Mouse (Mus musculus) fat pad, adult 2 months (tissue): ENCODE data around the gene Prx.

Source experiments
- DNase-seq: peaks from one replicate; pipeline ENCODE4 v3.0.0-alpha.2; 2011; ENCODE audit warnings: low read depth, low spot score; ENCODE audit errors: extremely low read depth

The Prx gene

DNA sequence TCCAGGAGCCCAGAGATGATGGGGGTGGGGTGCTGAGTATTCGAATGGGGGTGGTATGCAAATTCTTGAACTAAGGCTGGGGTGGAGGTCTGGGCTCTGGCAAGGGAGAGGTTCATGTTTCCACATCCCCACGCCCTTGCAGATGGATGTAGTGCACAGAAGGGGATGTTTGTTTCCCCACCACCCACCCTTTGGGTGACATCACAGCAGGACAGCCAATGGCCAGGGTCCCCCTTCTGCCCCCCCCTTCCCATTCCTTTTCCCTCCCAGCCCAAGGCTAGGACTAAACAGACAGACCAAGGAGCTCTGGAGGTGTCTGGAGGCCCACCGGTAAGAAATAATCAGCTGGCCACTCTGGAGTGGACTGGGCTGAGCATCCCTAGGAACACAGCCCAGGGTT is at the start of gene Prx:
Prx (plus strand) TSS at position 289 of the 400 bp plus-strand sequence.
- no peak for DNase-seq

DNA sequence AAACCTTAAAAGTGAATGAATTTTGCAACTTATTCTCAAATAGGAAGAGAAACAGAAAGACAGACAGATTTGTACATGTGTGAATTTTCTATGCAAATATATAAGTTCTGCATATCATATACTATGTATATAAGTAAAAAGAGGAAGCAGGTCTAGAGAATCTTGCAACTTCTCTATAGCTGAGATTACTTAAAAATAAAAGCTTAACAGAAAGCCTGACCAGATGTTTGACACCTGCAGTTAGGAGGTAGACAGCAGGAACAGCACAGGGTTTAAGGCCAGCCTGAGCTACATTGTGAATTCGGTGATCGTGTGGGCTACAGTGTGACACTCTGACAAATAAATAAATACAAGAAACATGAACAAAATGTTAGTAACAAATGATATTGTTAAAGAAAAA is 47.8 kb upstream of the Prx start:
- no peak for DNase-seq

DNA sequence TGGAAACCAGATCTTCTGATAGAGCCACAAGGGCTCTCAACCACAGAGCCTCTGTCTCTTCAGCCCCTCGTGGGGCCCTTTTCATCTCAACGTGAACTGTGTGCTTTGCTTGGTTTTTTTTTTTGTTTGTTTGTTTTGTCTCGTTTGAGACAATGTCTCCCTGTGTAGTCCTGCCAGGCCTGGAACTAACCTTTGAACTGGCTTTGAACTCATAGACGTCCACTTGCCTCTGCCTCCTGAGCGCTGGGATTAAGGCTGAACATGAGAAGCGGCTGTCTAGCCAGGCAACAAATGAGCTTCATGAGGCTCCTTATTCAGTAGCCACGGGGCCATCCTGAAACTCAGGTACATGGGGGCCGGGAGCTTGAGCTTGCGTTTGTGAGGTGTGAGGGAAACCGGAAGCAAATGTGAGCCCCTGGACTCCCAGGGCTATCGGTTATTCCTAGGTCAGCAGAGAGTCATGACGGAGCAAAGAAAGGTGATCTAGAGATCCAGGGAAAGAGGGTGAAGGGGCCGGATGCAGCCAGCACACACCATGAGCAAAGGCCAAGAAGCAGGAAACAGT is 46.8 kb upstream of the Prx start:
- DNase-seq = no peak

DNA sequence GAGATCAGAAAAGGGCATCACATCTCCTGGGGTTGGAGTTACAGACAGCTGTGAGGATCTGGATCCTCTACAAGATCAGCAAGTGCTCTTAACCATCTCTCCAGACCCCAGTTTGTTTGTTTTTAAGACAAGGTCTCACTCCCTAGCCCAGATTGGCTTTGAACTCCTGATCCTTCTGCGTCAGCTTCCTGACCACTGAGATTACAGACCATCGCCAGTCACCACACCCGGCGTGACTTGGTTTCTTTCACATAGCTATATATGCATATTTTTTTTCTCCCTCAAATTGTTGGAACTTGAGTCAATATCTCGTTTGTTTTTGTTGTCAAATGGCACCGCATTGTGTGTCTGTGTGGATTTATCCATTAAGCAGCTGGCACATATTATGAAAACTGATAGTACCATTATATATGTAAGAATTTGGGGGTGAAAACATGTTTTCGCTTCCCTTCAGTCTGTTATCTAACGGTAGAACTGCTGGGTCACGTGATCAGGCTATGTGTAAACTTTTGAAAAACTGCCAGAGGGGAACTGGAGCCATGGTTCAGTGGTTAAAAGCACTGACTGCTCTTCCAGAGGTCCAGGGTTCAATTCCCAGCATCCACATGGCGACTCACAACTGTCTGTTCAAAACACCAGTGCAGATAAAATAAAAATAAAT is 44.5 kb upstream of the Prx start:
- DNase-seq = no peak

DNA sequence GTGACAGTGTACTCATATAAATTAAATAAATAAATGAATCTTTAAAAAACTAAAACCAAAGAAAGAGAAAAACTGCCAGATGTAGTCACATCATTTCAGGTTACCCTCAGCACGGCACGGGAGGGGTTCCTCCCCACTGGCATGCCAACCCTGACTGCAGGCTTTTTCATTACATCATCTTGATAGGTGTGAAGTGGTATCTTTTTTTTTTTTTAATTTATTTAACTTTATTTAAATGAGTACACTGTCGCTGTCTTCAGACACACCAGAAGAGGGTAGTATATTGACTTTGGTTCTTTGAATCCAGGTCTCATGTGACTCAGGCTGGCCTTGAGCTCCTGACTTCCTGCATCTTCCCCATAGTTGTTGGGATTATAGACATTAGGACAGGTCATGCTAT is 43.9 kb upstream of the Prx start:
- DNase-seq = no peak

DNA sequence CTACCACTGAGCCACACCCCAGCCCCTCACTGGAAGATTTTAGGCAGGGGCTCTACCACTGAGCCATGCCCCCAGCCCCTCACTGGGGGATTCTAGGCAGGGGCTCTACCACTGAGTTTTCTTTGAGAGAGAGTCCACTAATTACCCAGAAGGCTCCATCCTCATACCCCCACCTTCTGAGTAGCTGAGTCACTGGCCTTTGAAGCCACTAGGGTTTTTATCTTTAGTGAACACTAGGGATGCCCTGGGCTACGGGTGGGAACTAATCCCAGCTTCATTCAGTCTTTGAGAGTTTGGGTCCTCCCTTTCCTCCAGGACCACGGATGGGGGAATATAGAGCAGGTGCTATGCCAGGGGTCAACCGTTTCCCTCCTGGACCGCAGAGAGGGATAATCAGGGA is 40.5 kb upstream of the Prx start:
- DNase-seq = no peak

DNA sequence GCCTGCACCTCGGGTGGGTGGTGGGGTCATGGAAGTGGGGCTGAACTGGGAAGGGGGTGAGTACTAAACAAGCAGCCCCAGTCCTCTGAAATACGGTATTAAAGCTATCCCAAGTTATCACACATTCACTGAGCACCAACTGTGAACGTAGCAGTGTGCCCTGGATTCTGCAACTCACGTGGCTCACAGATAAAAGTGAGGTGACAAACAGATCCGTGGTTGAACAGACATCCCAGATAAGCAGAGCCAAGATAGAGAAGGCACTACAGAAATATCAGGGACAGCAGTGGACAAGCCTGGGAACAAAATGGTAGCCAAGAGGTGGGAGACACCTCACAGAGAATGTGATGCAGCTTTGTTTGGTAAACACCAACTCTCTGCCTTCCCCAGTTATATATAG is 39.5 kb upstream of the Prx start:
- no peak for DNase-seq

DNA sequence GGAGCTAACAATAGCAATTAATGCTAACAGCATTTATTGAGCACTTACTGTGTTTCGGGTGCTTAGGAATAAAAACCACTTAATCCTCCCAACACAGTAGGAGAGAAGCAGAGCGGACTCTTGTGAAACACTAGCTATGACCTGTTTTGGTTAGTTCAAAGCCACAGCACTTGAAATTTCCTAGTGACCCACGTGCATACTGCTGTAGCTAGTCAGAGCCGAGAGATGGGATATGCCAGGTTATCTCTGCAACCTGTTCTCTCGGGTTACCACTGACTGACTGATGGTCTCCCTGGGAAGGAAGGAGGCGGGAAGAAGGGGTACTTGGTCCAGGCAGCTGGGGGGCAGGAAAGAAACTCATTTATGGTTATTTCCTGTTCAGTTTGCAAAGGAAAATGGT is 38.6 kb upstream of the Prx start:
- DNase-seq = no peak

DNA sequence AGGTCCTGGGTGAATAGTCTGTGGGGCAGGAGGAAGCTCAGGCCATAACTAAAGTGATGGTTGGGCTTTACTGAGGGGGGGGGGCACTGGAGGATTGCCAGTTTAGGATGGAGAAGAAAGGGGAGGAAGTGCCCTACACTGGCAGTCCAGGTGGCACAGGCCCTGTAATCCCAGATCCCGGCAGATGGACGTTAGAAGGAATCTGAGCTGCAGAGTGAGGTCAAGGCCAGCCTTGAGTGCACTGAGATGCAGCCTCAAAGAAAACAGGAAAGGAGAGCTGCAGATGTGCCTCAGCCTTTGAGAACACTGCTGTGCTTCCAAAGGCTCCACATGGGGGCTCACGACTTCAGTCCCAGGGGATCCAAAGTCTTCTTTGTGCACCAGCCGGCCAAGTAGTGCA is 31.5 kb upstream of the Prx start:
- no peak for DNase-seq

DNA sequence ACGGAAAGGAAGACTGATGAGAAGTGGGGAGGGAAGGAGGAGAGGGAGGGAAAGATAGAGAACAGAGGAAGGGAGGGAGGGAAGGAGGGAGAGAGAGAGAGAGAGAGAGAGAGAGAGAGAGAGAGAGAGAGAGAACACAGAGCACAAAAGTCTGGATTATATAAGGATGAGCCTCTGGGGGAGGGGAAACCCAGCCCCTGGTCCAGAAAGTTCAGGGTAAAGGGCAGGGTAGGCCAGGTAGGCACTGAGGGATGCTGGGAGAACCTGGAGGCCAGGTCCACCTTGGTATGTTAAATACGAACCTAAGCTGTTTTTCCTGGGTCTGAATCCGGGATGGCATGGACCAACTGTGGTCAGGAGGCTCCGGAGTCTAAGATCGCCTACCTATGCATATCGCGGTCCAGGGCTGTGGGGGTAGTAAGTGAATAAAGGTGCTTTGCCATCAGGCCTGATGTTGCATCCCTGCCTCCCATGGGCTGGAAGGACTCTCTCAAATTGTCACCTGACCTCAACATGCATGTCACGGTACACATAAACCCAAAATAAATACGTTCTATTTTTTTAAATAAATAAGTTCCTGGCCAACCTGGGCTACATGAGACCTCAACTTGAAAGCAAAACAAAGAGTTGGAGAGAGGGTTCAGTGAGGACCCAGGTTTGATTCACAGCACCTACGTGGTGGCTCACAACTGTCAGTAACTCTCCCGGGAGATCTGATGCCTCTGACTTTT is 27.6 kb upstream of the Prx start:
- no peak for DNase-seq

DNA sequence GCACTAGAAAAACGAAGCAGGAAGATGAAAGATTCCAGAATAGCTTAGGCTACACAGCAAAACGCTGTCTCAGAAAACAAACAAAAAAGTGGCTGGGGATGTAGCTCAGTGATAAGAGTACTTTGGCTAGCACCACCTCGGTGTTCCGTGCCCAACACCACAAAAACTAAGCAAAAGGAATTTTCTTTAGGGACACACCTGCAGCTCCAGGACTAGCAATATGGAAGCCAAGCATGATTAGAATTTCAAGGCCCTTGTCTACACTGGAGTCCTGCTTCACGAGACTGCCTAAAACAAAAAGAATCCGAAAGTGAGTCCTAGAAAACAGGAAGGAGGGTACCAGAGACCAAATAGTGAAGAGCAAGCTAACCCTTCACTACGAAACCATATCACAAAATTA is 26.5 kb upstream of the Prx start:
- no peak for DNase-seq

DNA sequence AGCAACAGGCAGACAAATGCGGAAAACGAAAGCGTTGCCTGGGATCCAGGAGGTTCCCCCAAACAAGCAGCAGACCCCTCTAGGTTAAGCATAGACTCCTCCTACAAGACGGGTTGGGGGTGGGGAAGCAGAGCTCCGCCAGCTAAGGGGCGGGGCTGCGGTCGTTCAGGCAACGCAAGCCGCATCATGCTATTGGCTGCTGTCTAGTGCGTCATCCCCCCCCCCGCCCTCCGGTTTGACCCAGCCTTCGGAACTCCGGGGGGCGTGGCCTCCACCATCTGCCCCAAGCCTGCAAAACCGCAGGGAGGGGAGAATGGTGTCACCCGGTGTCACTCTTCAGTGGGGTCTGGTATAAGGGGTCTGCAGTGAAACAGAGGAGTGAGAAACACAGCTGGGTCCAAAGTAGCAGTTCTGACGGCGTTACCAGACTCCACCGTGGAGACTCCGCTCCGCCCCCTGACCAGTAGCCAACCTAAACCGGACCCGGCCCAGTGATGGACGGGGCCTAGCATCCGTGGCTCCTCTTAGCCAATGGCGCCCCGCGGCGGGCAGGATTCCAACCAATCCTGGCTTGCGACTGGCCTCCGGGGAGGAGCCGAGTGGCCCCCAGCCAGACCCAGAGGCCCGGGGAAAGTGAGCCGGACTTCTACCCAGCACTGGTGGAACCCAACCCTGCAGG is 25.8 kb upstream of the Prx start, which contains the start of gene Sertad3:
Sertad3 (plus strand) TSS at position 613 of the 679 bp plus-strand sequence.
- DNase-seq = peak; percentile 69

DNA sequence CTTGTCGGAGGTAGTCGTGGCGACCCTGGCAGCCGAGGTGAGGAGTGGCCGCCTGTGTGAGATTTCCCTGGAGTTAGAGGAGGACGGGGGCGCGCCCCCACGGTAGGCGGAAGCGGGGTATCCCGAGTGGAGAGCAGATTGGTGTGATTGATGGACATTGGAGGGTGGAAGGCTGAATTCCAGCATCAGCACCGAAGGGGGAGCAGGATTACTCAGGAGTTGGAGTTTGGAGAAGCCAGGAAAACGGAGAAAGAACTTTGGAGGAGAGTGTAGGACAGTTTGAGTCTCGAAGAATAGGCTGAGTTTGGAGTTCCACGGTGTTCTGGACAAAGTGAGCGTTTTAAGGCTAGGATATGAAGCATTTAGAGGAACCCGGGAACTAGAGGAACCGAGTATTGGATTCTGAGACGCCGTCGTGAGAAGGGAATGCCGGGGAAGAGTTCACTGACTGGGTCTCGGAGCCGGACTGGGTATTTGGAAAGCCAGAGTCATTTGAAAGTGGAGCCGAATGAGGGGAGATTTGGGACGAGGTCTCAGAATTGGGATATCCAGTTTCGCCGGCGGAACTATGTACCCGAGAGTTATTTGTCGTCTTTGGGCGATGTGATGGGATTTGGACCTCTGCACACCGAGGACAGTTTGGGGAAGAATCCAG is 25.2 kb upstream of the Prx start:
- DNase-seq = no peak

DNA sequence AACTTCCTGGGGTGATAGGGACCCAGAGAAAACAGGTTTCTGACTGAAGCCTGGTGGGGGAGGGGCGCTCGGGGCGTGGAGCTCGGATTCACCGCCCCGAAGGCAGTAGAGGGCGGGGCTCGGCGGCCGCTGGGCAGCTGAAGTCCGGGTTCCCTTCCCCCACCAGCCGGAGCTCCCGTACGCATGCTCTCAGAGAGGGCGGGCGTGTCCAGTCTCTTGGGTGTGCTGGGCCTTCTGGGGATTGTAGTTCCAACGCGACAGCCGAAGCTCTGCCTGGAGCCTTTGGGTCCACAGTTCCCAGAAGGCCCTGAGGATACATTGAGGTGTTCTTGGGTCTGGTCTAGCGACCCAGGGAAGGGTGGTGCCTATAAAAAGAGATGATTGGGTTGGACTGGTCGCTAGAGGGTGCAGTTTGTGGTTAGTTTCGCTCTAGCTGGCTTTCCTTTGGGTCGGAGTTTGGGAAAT is 24.6 kb upstream of the Prx start:
- DNase-seq = peak; percentile 87

DNA sequence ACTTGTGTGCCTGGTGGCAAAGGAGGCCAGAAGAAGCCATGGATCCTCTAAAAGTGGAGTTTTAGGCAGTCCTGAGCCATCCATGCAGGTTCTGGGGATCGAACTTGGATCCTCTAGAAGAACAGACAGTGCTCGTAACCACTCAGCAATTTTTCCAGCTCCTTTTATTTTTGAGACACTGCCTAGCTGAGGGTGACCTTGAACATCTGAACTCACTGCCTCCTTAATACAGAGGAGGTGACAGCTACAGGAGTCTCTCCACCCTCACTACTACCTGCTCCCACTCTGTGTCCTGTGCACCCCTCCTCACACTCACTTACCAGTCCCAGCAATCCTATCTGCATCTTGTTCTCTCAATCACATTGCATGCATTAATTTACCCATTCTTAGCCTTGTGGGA is 23.5 kb upstream of the Prx start:
- no peak for DNase-seq

DNA sequence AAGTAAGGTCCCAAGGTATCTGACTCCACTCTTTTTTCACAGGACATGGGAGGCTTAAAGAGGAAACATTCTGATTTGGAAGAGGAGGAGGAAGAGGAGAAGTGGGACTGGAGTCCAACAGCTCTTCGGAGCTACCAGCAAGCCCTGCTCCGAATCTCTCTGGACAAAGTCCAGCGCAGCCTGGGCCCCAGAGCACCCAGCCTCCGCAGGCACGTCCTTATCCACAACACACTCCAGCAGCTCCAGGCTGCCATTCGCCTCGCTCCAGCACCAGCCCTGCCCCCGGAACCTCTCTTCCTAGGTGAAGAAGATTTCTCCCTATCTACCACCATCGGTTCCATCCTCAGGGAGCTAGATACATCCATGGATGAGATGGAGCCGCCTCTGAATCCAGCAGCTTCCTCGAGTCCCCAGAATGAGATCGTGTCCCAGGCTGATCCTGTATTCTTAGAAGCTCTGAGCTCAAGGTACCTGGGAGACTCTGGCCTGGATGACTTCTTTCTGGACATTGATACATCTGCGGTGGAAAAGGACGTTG is 23.0 kb upstream of the Prx start:
- no peak for DNase-seq

DNA sequence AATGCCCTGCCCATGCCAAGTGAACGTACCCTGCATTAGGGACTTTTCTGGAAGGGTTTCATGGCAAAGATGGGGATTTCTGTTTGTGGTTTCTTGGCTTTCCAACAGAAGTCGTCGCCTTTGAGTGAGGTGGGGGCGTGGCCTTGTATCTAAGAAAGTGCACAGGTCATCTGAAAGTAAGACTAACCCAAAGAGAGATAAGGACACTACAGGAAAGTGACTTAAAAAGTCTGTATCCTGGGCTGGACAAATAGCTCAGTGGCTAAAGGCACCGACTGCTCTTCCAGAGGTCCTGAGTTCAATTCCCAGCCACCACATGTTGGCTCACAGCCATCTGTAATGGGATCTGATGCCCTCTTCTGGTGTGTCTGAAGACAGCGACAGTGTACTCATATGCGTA is 20.6 kb upstream of the Prx start:
- DNase-seq = no peak

DNA sequence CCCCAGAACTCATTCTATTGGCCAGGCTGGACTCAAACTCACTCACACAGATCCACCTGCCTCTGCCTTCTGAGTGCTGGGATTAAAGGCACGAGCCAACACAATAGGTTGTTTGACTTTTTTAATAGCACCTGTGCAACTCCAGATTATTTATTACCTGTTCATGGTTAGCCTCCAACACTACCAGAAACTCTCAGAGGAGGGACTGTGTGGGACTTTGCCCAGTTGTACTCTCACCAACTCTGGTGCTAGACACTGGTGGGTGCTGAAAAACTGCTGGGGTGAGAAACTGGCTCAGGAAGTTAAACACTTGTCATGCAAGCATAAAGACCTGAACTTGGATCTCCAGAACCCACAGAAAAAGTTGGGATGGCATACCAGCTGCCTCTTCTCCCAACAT is 19.4 kb upstream of the Prx start:
- no peak for DNase-seq

DNA sequence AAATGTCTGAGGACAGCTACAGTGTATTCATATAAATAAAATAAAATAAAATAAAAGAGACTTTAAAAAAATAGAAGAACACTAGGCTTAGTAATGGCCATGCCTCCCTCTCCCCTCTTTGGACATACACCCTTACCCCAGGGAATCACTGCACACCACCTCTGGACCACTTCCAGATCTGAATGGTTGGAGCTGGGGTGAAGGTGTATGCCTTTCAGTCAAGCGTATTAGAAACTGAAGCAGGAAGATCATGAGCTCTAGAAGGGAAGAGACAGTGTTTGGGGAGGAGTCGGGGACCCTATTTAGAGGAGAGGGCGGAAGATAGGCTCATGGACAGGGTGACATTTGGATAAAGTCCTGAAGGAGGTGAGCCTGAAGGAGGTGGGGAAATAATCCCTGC is 18.6 kb upstream of the Prx start:
- DNase-seq = no peak

DNA sequence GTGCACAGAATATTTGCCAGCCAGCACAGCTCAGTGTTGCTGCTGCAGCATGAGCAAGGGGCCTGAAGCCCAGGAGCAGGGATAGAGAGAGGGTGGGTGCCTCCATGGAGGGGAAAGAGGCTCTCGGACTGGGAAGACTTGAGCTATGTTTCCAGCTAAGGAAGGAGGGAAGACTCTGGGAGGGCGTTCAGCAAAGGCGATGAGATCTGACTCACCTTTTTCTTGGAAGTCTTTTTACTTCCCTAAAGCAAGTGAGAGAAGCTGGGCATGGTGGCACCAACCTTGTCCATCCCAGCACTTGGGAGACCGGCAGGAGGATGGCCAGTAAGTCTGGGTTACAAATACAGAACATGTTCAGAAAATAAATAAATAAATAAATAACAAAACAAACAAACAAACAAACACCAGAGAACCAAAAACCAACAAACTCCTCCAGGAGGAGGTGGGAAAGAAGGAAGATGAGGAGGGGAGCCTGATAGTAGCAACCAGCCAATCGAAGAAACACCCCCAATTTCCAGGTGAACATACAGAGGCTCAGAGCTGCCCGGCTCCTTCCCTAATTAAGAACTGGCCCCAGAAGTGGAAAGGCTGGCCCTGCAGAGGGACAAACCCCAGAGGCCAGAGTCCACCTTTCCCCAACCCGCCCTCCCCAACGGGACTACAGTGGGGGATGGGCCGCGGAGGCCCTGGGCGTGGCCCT is 18.0 kb upstream of the Prx start:
- no peak for DNase-seq

DNA sequence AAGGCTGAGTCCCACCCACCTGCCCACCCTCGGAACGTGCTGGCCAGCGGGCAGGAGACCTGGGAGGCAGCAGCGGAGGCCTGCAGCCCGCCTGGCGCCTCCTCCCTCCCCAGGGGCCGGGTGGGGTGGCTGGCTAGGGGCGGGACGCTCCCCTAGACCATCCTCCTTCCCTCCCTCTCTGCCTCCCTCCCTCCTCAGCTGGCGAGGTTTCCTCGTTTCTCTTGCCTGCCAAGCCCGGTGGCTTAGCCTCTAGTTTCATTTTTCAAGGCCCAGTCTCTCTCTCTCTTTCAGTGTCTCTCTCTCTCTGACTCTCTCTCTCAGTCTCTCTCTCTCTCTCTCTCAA is 17.5 kb upstream of the Prx start:
- no peak for DNase-seq
